Mouse (Mus musculus) heart, postnatal 4 days (tissue): ENCODE data around the gene Hadha. TPM values are rescaled to one million over a fixed set of nuclear protein-coding genes. Genes with fewer than 3 reads are reported as not detected.

Experiments used
- DNase-seq: peaks from one replicate; pipeline ENCODE4 v3.0.0; 2021
- total RNA-seq, 2 experiments: library from RNA; stranded (reverse); gene quantifications; 2 replicates each; pipeline ENCODE4 v1.2.3; 2021

The Hadha gene
- 1,000 to 10,000 TPM; 1,073 to 1,141 TPM for total RNA-seq

DNA sequence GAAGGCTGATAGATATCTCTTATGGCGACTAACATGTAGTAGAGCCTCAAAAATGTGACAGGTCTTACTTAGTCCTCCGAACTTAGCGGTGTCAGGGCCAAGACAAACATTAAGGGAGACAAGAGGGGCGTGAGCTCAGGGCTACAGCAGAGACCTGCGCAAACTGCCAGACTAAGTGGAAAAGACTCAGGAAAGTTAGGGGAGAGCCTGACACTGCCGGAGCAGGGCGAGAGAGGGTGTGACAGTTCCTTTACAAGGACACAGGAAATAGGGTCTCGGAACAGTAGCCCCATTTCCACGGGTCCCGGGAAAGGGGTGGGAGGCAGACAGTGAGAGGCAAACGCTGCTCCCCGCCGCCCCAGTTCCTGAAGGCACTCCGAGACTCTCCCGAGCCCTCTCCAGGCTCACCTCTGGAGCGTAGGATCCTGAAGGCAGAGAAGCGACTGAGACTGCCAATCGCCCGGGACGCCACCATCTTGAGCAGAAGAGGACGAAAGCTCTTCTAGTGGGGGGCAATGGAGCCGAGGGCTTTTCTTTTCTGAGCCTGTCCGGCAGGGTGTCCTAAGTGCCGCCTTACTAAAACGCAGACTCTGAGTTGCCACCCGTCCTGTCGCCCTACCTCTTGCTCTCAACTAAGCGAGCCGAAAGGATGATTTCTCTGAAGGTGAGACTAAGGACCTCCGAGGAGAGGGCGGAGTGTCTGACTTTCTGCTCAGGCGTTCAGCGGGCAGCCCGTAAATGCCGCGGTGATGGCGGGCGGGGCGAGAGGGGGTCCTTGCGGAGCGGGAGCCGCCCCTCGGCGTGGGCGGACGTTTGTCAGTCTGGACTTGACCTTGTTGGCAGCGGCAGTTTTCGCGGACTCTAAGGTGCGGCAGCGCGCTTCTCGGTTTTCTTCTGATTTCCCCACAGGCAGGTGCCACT, at the start of gene Hadha, which contains the start of gene Hadhb:
Gene Hadha (minus strand): TSS at position 689 of the 921 bp plus-strand sequence.
Gene Hadhb (plus strand): TSS at position 775 of the 921 bp plus-strand sequence.
- DNase-seq, result peak; percentile 96

DNA sequence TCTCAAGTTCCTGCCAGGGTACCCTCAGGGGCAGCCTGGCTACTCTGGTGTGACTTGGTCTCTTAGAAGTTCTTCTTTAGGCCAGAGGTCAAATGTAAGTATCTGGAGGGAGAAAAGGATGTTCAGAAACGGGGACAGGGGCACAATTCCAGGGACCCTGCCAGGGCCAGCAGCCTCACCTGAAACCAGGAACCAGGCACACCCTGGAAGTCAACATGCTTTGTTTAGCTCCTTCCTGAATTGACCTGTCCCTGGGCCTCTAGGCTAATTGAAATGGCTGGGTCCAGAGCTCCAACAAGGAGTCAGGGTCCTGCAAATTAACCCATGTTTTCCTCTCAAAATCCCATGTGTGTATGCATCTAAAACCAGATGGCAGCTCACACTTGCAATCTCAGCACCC, 49.5 kb upstream of the Hadha start:
- DNase-seq, result no peak

DNA sequence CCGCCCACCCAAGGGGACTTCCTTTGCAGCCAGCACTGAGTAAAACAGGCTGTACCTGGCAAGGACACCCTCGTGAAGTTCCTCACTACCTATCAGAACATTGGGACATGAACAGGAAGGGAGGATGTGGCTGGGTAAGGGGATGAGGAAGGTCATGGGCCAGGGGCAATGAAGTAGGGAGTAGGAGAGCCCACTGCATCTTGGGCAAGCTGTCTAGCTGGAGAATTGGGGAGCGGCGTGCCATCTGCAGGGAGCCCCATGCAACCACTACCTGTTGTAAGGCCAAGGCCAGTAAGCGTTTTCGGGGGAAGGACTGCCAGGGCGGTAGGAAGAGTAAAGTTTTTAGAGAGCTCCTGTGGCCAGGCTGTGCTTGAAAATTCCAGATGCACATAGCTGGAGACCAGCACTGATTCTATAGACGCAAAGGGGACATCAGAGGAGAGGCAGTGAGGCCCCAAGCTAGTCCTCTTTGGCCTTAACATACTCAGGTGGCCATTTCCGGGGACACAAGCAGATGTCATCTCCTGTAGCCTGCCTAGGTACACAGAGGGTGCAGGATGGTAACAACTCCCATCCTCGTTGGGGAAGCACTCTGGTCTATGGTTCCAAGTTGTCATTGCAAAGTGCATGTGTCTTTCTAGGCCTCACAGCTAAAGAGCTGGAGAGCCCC, 48.4 kb upstream of the Hadha start:
- no peak for DNase-seq

DNA sequence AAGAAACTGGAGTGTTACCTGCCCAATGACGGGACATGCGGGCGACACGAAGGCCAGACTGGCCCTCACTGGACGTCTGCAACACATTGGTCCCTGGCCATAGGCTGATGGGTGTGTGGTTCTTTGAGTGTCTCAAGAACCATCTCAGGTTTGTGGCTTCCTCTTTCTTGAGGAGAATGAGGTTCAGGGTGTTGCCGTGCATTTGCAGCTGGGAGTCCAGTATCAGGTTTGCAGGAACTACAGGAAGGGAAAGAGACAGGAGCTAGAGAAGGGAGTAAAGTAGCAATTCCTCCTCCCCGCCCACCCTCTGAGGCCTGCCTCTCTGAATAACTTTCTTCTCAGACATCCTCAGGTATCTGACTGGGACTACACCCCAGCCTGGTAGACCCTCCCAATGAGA, 47.3 kb upstream of the Hadha start:
- DNase-seq, result no peak

DNA sequence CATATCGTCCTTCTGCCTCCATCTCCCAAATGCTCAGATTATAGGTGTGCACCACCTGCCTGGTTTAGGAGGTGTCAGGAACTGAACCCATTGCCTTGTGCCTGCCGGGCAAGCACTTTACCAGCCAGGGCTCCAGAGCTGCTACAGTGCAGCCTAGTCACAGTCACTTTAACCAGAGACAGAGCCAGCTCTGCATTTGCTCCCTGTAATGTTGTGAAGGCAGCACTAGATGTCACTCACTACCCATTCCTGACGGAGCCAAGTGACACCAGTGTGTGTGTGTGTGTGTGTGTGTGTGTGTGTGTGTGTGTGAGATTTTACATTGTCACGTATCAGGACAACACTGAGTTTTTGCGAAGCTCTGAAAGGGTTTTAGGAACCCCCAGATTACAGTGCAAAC, 46.6 kb upstream of the Hadha start:
- DNase-seq, result peak; percentile 64

- no peak for DNase-seq
These were observed 43.3 kb upstream of the Hadha start for GRCm38 (mm10) chr5:30198257-30198656.

GRCm38 (mm10) chr5:30195340-30195739, 40.4 kb upstream of the Hadha start:
- no peak for DNase-seq

DNA sequence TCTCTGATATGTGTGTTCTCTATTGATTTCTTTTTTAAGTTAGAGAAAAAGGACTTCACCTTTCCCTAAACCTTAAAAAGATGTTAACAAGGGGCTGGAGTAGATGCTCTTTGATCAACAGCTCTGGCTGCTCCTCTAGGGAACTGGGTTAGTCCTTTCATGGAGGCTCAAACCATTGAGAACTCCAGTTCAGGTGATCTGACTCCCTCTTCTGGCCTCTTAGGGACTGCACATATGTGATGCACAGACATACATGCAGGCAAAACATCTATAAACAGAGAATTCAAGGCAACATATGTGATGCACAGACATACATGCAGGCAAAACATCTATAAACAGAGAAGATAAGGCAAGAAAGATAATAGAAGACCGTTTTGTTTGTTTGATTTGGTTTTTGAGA, 37.5 kb upstream of the Hadha start:
- no peak for DNase-seq

DNA sequence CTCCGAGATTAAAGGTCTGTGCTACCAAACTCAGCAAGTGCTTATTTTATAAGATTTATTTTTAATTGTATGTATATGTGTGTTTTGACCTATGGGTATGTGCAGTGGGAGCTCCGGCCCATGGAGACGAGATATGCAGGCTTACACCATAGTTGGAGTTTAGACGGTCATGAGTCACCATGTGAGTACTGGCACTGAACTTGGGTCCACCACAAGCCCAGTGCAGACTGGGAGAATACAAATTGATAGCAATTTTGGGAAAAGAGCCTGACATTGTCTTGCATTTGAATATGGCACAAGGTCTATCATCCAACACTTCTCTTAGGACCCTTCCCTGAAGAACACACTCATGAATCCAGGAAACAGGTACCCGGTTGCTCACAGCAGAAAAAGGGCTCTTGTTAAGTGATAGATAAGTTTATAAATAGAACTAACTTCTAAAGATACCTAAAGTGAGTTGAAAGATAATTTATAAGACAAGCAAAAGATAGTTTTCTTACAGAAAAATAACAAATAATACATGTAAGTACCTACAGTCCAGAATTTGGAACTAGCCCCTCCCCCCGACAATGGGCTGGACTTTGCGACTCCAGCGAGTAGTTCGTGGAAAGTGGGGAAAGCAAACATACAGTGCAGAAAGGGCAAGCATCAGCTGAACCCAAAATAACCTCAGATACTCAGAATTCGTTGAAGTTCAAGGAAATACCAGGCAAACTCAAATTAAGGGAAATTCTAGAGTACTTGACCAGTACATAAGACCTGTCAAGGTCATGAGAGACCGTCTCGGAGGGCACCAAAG, 32.9 kb upstream of the Hadha start:
- no peak for DNase-seq

DNA sequence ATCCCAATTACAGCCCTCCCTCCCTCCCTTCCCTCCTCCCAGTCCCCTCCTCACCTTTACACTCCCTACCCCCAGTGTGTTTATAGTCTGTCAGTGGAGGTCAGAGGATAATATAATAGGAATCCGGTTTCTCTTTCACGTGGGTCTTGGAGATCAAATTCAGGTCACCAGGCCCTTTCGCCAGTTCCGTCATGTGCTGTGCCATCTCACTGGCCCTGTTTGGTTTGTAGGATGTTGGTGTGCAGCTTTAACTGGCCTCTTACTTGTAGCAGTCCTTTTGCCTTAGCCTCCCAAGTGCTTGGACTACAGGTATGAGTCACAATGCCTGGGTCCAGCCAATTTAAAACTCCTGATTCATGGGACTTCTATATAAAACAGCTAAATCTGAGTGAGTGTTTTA, 20.8 kb upstream of the Hadha start:
- no peak for DNase-seq

DNA sequence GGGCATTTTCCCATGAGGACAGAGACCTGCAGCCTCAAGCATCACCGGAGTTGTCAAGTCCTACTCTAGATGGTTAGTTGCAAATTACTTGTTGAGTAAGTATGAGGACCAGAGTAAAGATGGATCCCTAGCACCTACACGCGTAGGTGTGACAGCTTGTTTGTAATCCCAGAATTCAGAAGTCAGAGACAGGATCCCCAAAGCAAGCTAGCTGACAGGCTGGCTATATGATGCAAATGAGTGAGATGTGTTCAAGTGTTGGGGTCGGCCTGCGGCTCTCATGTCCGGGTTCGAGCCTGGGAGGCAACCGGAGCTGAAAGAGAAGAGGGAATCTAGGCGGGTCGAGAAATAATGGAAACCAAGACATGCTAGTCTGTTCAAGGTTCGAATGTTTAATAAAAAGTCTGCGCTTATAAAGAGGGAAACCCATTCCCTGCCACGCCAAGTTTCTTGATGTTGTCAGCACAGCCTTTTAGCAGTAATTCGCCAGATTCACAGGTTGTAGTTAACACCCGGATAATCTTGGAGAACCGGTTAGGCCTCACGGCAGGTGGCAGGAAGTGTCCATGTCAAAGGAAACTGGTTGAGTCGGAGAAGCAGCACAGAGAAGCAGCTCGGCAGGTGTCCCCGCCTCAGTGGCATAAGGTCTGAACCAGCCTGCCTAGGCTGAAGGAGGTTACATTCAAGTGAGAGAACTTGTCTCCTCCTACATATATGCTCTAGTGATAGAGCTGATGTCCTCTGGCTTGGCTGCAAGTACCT, 18.1 kb upstream of the Hadha start:
- DNase-seq, result no peak

GRCm38 (mm10) chr5:30172115-30172514, 17.2 kb upstream of the Hadha start:
- DNase-seq, result peak; percentile 32

GRCm38 (mm10) chr5:30170303-30170940, 15.5 kb upstream of the Hadha start:
- DNase-seq, result no peak

DNA sequence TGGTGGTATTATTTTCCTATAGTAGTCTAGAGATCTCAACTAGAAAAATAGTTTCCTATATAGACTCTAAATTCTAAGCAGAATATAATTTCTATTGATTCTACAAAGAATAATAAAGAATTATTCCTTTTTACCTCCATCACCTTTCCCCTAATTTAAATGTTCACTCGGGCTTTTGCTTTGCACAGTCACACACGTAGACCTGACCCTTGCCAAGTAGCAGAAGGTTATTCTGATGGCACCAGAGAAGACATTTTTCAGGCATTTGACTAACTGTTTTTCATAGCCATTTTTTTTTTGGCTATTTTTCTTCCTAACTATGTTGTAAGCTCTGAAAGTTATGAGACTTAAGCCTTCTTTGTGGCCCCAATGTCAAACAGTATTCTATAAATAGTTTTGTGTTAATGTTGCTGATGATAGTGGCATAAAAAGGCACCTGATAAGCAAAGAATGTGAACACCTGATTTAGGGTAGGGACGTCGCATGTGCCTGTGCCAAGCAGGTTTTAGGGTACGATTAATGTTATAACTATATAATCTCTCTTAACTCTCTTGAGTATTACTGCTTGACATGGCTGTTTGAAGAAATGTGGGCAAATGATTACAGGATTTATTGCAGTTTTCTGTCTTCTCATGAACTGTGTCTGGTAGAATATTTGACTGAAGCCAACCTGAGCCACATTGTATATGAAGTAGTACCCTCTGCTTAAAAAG, 10.4 kb upstream of the Hadha start:
- no peak for DNase-seq

- DNase-seq, result no peak
These were observed 7.4 kb upstream of the Hadha start for GRCm38 (mm10) chr5:30162339-30162738.

DNA sequence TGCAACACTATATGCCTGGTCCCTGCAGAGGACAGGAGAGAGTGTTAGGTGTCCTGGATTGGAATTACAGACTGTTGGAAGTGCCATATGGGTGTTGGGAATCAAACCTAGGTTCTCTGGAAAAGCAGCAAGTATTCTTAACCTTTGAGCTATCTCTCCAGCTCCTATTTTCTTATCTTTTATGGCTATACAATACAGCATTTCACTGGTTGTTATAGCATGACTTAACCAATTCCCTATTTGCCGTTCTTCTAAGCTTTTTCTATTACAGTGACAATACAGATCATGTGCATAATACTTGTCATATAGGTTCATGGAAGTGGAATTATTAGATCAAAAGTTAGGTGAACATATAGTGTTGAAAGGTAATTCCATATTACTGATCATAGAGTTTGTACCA, 6.9 kb upstream of the Hadha start:
- no peak for DNase-seq

DNA sequence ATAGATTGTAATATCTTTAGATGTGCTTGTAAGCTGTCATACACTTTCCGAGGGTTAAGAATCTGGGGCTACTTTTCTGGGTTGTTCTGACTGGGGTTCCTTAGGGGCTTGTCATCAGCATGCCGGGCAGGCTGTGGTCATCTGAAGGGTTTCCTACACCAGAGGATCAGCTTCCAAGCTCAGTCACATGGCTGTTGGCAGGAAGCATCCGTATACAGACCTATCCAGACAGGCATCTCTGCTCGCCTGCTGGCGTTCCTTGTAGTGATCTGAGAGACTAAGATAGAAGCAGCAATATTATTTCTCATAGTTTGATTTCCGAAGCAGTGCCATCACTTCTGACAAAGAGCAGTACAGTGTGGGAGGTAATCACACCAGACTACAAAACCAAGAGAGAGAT, 4.6 kb upstream of the Hadha start:
- DNase-seq, result peak; percentile 38

DNA sequence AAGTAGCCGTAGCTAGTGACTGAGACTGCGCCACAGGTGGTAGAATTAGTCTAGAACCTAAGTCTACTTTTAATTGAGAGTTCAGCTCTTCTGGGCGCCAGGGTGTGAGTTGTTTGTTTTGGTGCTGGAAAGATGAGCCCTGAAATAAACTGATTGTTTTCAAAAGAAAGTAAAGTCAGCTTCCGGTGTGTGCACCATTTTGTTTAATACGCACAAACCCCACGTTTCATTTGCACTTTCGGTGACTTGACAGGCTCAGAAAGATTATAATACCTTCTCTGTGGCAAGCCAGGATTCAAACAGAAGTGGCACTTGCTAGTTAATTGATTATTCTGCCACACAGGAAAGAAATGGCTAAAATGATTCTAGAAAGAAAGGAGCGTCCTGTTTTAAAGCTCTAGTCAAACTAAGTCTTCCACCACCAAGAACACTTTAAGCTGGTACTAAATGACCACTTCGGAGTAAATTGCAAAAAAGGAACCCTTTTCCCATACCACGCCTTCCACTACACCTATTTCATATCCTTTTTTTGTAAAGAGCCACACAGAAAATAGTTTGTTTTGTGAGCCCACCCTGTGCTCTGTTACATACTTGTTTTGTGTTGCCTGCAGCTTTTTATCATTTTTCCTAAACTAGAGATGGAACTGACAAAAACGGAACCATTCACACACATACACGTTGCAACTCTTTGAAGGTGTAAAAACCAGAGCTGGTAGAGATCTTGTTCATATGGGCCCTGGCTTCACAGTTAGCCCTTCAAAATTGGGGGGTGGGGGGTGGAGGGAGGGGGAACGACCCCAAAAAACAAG, 1.1 kb upstream of the Hadha start:
- DNase-seq, result no peak

GRCm38 (mm10) chr5:30155395-30155792, 432 bp upstream of the Hadha start:
- DNase-seq, result no peak

GRCm38 (mm10) chr5:30154013-30154412, 949 bp downstream of the Hadha start:
- DNase-seq, result no peak
